Mouse (Mus musculus) thymus, postnatal 4 days (tissue): ENCODE measurements around the gene Lats1.

Experiments used
- DNase-seq: peaks from one replicate; pipeline ENCODE4 v3.0.0; 2021

Lats1 gene

GRCm38 (mm10) chr10:7680731-7681301 lies at the start of gene Lats1, which contains the start of gene Pcmt1:
Gene Lats1, plus strand, starts transcription at chr10:7681214.
Gene Pcmt1, minus strand, starts transcription at chr10:7681136.
- DNase-seq = peak; percentile 94

- no peak for DNase-seq
These were observed 40.6 kb upstream of the Lats1 start for GRCm38 (mm10) chr10:7640366-7640765.

GRCm38 (mm10) chr10:7645911-7646310 lies 35.1 kb upstream of the Lats1 start:
- DNase-seq = no peak

- no peak for DNase-seq
These were observed 32.0 kb upstream of the Lats1 start for GRCm38 (mm10) chr10:7649059-7649458.

- DNase-seq = no peak
These were observed 30.0 kb upstream of the Lats1 start for GRCm38 (mm10) chr10:7651057-7651456.

GRCm38 (mm10) chr10:7662471-7663141 lies 18.4 kb upstream of the Lats1 start:
- DNase-seq = no peak

- peak; percentile 94 for DNase-seq
These were observed 17.6 kb upstream of the Lats1 start for GRCm38 (mm10) chr10:7663159-7664026.

GRCm38 (mm10) chr10:7664027-7664526 lies 16.9 kb upstream of the Lats1 start:
- DNase-seq = no peak

GRCm38 (mm10) chr10:7664889-7665288 lies 16.1 kb upstream of the Lats1 start:
- DNase-seq = no peak

- peak; percentile 94 for DNase-seq
These were observed 13.6 kb upstream of the Lats1 start, which contains the start of gene Nup43 for GRCm38 (mm10) chr10:7667342-7667802. Gene Nup43, plus strand, starts transcription at chr10:7667503.

- DNase-seq = peak; percentile 53
These were observed 7.3 kb upstream of the Lats1 start for GRCm38 (mm10) chr10:7673673-7674072.

GRCm38 (mm10) chr10:7681343-7682025 lies 470 bp downstream of the Lats1 start:
- peak; percentile 72 for DNase-seq

- no peak for DNase-seq
These were observed 1.2 kb downstream of the Lats1 start for GRCm38 (mm10) chr10:7682249-7682648.

- no peak for DNase-seq
These were observed 5.9 kb downstream of the Lats1 start for GRCm38 (mm10) chr10:7686902-7687301.

GRCm38 (mm10) chr10:7695286-7695685 lies 14.3 kb downstream of the Lats1 start:
- DNase-seq = peak; percentile 60

GRCm38 (mm10) chr10:7700120-7700519 lies 19.1 kb downstream of the Lats1 start:
- no peak for DNase-seq

- DNase-seq = no peak
These were observed 21.6 kb downstream of the Lats1 start for GRCm38 (mm10) chr10:7702586-7702985.

- no peak for DNase-seq
These were observed 29.1 kb downstream of the Lats1 start for GRCm38 (mm10) chr10:7710121-7710520.

GRCm38 (mm10) chr10:7712506-7712905 lies 31.5 kb downstream of the Lats1 start:
- DNase-seq = no peak

GRCm38 (mm10) chr10:7715056-7715455 lies 34.0 kb downstream of the Lats1 start:
- no peak for DNase-seq

GRCm38 (mm10) chr10:7725751-7726500 lies 44.9 kb downstream of the Lats1 start, which contains the start of gene Katna1:
Gene Katna1, plus strand, starts transcription at chr10:7726000.
- peak; percentile 99 for DNase-seq

GRCm38 (mm10) chr10:7726501-7726812 lies 45.4 kb downstream of the Lats1 start:
- DNase-seq = no peak
